Mouse (Mus musculus): ENCODE results near the gene Fam219a.

- no peak for TF ChIP-seq CTCF (IDR thresholded peaks at IDR 0.05; ENCODE audit: extremely low read depth, insufficient read length, insufficient replicate concordance, low read depth, low read length)
- TF ChIP-seq POLR2A (IDR thresholded peaks at IDR 0.05; ENCODE audit: low read depth, low read length): no peak
Measured at GRCm38 (mm10) chr4:41479456-41479804, 89.9 kb downstream of the Fam219a start.
